8 mouse cellular contexts compared by ENCODE assay signal in the genomic region with DNA sequence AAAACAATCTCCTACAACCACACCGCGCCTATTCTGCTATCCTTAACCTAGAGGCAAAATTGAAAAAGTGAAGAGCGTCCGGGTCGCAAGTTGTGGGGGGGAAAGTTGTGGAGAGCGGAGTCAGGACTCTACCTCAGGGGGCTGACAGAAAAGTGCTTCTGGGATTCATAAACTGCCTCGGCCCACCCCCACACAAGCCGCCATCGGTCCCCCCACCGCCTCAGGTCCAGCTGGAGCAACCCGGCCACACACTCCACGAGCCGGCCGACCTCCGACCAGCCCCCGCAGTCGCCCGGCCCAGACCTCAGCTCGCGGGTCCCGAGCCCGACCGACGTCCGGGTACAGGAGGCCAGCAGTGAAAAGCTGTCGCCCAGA. TPM values are rescaled to one million over a fixed set of nuclear protein-coding genes. Genes with fewer than 3 reads are reported as not detected.
DNase-seq lines count a peak whose midpoint lies in the region; ATAC-seq and TF ChIP-seq lines count a peak whose summit lies in the region.

No protein-coding gene starts in this region.

- DNase-seq in kidney, adult 2 months = no peak
- no peak for DNase-seq in kidney, postnatal 25 days
- DNase-seq in midbrain, embryonic 14.5 days = peak; percentile 39
- no peak for DNase-seq in adrenal gland, adult 2 months
- no peak for DNase-seq in cerebellum, adult 8-10 months
- no peak for DNase-seq in adrenal gland, postnatal 4 days (ENCODE audit: low spot score in 2 of 2)

- H3K4me1 ChIP-seq in kidney, adult 2 months (ENCODE audit: control insufficient read depth, insufficient read depth, low read length) = peaks cover 12% of the 10 kb centered on the region; the same call in 1 of the 2 replicates
- no peaks in the 10 kb centered on the region for H3K4me1 ChIP-seq in brown adipose tissue, adult 24 weeks (ENCODE audit: control insufficient read depth, insufficient read depth, insufficient read length, low read length)
- H3K4me1 ChIP-seq in hindbrain, embryonic 13.5 days (replicated peaks) = peaks cover 24% of the 10 kb centered on the region
- H3K4me1 ChIP-seq in midbrain, embryonic 14.5 days (ENCODE audit: control insufficient read depth, insufficient read depth, low read length) = peaks cover 16% of the 10 kb centered on the region

- peak overlapping the region; percentile 82 for H3K9ac ChIP-seq in hindbrain, embryonic 13.5 days
- peak overlapping the region; percentile 73 for H3K9ac ChIP-seq in midbrain, embryonic 14.5 days (replicated peaks; ENCODE audit: low read length)

- ATAC-seq in hindbrain, embryonic 13.5 days (ENCODE audit: low FRiP score) = no peak; the same call in 1 of the 2 replicates
- peak; percentile 65 for ATAC-seq in midbrain, embryonic 14.5 days (ENCODE audit: low FRiP score, low TSS enrichment)

- no peaks in the 10 kb centered on the region; the same call in 1 of the 2 replicates for H3K36me3 ChIP-seq in kidney, adult 2 months (ENCODE audit: control insufficient read depth, insufficient read depth, low read length)
- H3K36me3 ChIP-seq in hindbrain, embryonic 13.5 days = no peaks in the 10 kb centered on the region
- no peaks in the 10 kb centered on the region for H3K36me3 ChIP-seq in midbrain, embryonic 14.5 days (ENCODE audit: control insufficient read depth, insufficient read depth, low read length)

- H3K9me3 ChIP-seq in hindbrain, embryonic 13.5 days = no peaks in the 10 kb centered on the region
- H3K9me3 ChIP-seq in midbrain, embryonic 14.5 days (ENCODE audit: control insufficient read depth, low read length) = no peaks in the 10 kb centered on the region

- no peaks in the 10 kb centered on the region for H3K27me3 ChIP-seq in kidney, adult 2 months (replicated peaks; ENCODE audit: control insufficient read depth, insufficient read depth, low read length)
- no peaks in the 10 kb centered on the region for H3K27me3 ChIP-seq in hindbrain, embryonic 13.5 days
- H3K27me3 ChIP-seq in midbrain, embryonic 14.5 days (ENCODE audit: control insufficient read depth, insufficient read depth, low read length) = no peaks in the 10 kb centered on the region

- peak overlapping the region; percentile 69 for H3K4me2 ChIP-seq in hindbrain, embryonic 13.5 days
- H3K4me2 ChIP-seq in midbrain, embryonic 14.5 days (ENCODE audit: low read length) = peak overlapping the region; percentile 64

- peak overlapping the region; percentile 65; the same call in 1 of the 2 replicates for H3K27ac ChIP-seq in kidney, adult 2 months (ENCODE audit: insufficient read depth, low read depth, low read length)
- H3K27ac ChIP-seq in brown adipose tissue, adult 24 weeks (replicated peaks; ENCODE audit: low read depth, low read length) = peak overlapping the region; percentile 31
- H3K27ac ChIP-seq in hindbrain, embryonic 13.5 days = peak overlapping the region; percentile 98
- H3K27ac ChIP-seq in midbrain, embryonic 14.5 days (replicated peaks; ENCODE audit: low read depth, low read length) = peak overlapping the region; percentile 68

- no peak for TF ChIP-seq POLR2A in kidney, adult 2 months (IDR thresholded peaks at IDR 0.05; ENCODE audit: low read depth, low read length)

- H3K4me3 ChIP-seq in kidney, adult 2 months (ENCODE audit: insufficient read depth, low read depth, low read length) = peak overlapping the region; percentile 90
- peak overlapping the region; percentile 87 for H3K4me3 ChIP-seq in brown adipose tissue, adult 24 weeks (ENCODE audit: insufficient read depth, low read depth, low read length)
- peak overlapping the region; percentile 79 for H3K4me3 ChIP-seq in hindbrain, embryonic 13.5 days
- H3K4me3 ChIP-seq in midbrain, embryonic 14.5 days (replicated peaks; ENCODE audit: low read depth, low read length) = peak overlapping the region; percentile 92

- WGBS in kidney, adult 2 months = 3% methylated on average over 26 of the region's 26 CpGs
- WGBS in hindbrain, embryonic 13.5 days = 1% methylated on average over 26 of the region's 26 CpGs
- under 1% methylated on average over 26 of the region's 26 CpGs for WGBS in midbrain, embryonic 14.5 days

- no peak for TF ChIP-seq CTCF in kidney, adult 2 months (conservative IDR thresholded peaks at IDR 0.05; ENCODE audit: insufficient read depth, insufficient read length, low read depth, low read length)

RNA-seq across cellular contexts. Expression of a gene that starts 0.4 kb away (rescaled TPM):
- polyA plus RNA-seq in kidney, adult 2 months (2012; rRNA removed) = 8.9 and 9.5 TPM in 2 replicates
- 8.8 and 9.5 TPM in 2 replicates for polyA plus RNA-seq in brown adipose tissue, adult 24 weeks (2012; ENCODE audit: insufficient read depth, insufficient read length, missing spikeins)
- 20.6 and 22.7 TPM in 2 replicates for polyA plus RNA-seq in hindbrain, embryonic 13.5 days (2015; fragmentation: Nextera tagmentation; extraction: Ambion mirVana)
- 19.9 and 20.3 TPM in 2 replicates for polyA plus RNA-seq in midbrain, embryonic 14.5 days (2014; fragmentation: Nextera tagmentation; extraction: Ambion mirVana)
- total RNA-seq in adrenal gland, adult 2 months (2021) = 10 to 100 TPM; 18.6 to 33.2 TPM
- 1.6 and 3.1 TPM in 2 replicates for polyA plus RNA-seq in adrenal gland, adult 2 months (2012; rRNA removed)
- total RNA-seq in adrenal gland, postnatal 4 days (2021) = 10 to 100 TPM; 16.7 to 18.9 TPM

RNA-seq across cellular contexts. Expression of a gene that starts 0.5 kb away (rescaled TPM):
- 14.7 and 15.7 TPM in 2 replicates for polyA plus RNA-seq in kidney, adult 2 months (2012; rRNA removed)
- polyA plus RNA-seq in brown adipose tissue, adult 24 weeks (2012; ENCODE audit: insufficient read depth, insufficient read length, missing spikeins) = 14.1 and 17.4 TPM in 2 replicates
- polyA plus RNA-seq in hindbrain, embryonic 13.5 days (2015; fragmentation: Nextera tagmentation; extraction: Ambion mirVana) = 49.9 and 51.3 TPM in 2 replicates
- 31.1 and 42.8 TPM in 2 replicates for polyA plus RNA-seq in midbrain, embryonic 14.5 days (2014; fragmentation: Nextera tagmentation; extraction: Ambion mirVana)
- total RNA-seq in adrenal gland, adult 2 months (2021) = 10 to 100 TPM; 24.8 to 35.1 TPM
- 18.2 and 20.5 TPM in 2 replicates for polyA plus RNA-seq in adrenal gland, adult 2 months (2012; rRNA removed)
- 10 to 100 TPM; 21.3 to 21.7 TPM for total RNA-seq in adrenal gland, postnatal 4 days (2021)

Comparison
In these comparisons a context has a peak if more than half of its experiments do, and no peak if none do; other contexts are left out.
1. H3K27ac ChIP-seq: peak in every context shown above with its lines; median percentile 98 in hindbrain, embryonic 13.5 days; 68 in midbrain, embryonic 14.5 days; 65 in kidney, adult 2 months; 31 in brown adipose tissue, adult 24 weeks.